Mouse (Mus musculus) cortical plate, adult 2 months (tissue): Measurements from ENCODE around the gene Ano7. TPM values are rescaled to one million over a fixed set of nuclear protein-coding genes. Genes with fewer than 3 reads are reported as not detected.
"Not testable (repeated sequence)": the region's sequence is repeated elsewhere in the genome, so short reads cannot be mapped to it uniquely, and the experiment has no call there.

Experiments
- H3K27ac ChIP-seq: fragments of 200-500 bp; 2 replicates; pipeline ENCODE4 v1.5.1; 2012; ENCODE audit warnings: low read length, control low read depth, inconsistent platforms; ENCODE audit not compliant: insufficient read depth
- H3K4me1 ChIP-seq: fragments of 200-500 bp; 2 replicates; pipeline ENCODE4 v1.6.1; 2011; ENCODE audit warnings: low read length; ENCODE audit not compliant: control insufficient read depth, insufficient read depth
- H3K4me3 ChIP-seq: fragments of 200-500 bp; 2 replicates; pipeline ENCODE4 v1.5.1; 2011; ENCODE audit warnings: mild to moderate bottlenecking, low read length, control low read depth; ENCODE audit not compliant: insufficient read depth
- CTCF ChIP-seq: fragments of 200-500 bp; IDR thresholded peaks from 2 replicates; pipeline ENCODE4 v1.5.1; 2011; ENCODE audit warnings: mild to moderate bottlenecking, control low read depth, low read length; ENCODE audit not compliant: insufficient read depth; ENCODE audit errors: extremely low read depth
- POLR2A ChIP-seq: fragments of 200-500 bp; IDR thresholded peaks from 2 replicates; pipeline ENCODE4 v1.6.1; 2011; ENCODE audit warnings: mild to moderate bottlenecking, low read length, control low read depth; ENCODE audit not compliant: insufficient read depth; ENCODE audit errors: extremely low read depth
- polyA plus RNA-seq: library from polyadenylated mRNA; depleted of rRNA; stranded (reverse); fragments of >200 nt; gene quantifications from 2 replicates; pipeline ENCODE4 v1.2.3, GENCODE M21; 2012; rRNA removed

The Ano7 gene
- polyA plus RNA-seq, 1 experiment: 0.65 TPM

DNA sequence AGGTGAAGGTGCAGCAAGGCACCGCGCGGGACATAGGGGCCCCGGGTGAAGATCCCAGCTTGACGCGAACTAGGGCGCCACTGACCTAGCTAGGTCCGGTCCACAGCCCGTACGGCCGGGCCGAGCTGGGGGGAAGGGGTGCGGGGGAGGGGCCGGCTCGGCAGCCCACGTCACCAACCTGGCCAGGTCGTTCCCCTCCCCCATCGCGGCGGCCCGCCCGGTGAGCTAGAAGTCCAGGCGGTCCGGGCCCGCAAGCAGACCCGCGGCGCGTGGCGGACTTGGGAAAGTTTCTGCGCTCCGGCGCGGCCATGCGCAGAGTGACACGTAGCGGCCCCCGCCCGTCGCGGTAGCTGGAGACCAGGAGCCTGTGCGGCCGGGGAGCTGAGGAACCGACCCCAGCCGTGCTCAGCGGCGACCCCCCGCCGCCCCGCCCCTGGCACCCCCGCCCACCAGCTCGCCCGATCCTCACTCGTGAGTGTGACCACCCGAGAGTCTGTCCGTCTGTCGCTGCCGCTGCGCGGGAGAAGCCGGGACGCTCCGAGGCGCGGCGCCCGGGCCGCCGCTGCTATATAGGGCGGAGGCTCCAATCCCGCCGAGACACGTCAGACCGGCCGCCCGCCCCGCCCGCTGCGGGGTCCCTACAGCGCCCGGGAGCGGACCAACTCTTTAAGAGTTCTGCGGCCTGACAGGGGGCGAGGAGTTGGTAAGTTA is 71.5 kb downstream of the Ano7 start:
- peak overlapping the region; percentile 81; the same call in 1 of the 2 replicates for H3K27ac ChIP-seq
- TF ChIP-seq CTCF (no peak), POLR2A (no peak)
- H3K4me3 ChIP-seq: peak overlapping the region; percentile 78
- H3K4me1 ChIP-seq: peaks cover 4% of the 10 kb centered on the region; the same call in 1 of the 2 replicates

- H3K4me3 ChIP-seq: peak overlapping the region; percentile 78
- peak overlapping the region; percentile 22 for H3K27ac ChIP-seq
- no peak for TF ChIP-seq POLR2A
- TF ChIP-seq CTCF: no peak
- H3K4me1 ChIP-seq: peaks cover 4% of the 10 kb centered on the region; the same call in 1 of the 2 replicates
Measured at GRCm38 (mm10) chr1:93445822-93446162, 72.1 kb downstream of the Ano7 start.

- H3K4me1 ChIP-seq, H3K4me3 ChIP-seq, H3K27ac ChIP-seq: not testable (repeated sequence)
Measured at GRCm38 (mm10) chr1:93450118-93450517, 76.4 kb downstream of the Ano7 start.

- Histone ChIP-seq H3K27ac (no peak overlapping the region), H3K4me1 (no peaks in the 10 kb centered on the region), H3K4me3 (no peak overlapping the region)
- no peak for TF ChIP-seq POLR2A
- TF ChIP-seq CTCF: no peak
Measured at GRCm38 (mm10) chr1:93453721-93454255, 80.1 kb downstream of the Ano7 start.

Other genes with a start within 250 kb of the Ano7 start
- gene Agxt, start 238.7 kb upstream of the Ano7 start, polyA plus RNA-seq: not detected in 2 replicates
- gene 2310007B03Rik, start 213.0 kb upstream of the Ano7 start, polyA plus RNA-seq: not detected in 2 replicates
- 0.15 and 0.29 TPM in 2 replicates for gene Crocc2, start 205.2 kb upstream of the Ano7 start, polyA plus RNA-seq
- gene Sned1, start 138.1 kb upstream of the Ano7 start, polyA plus RNA-seq: 6.3 and 7.1 TPM in 2 replicates
- 18.7 and 19.0 TPM in 2 replicates for gene Mterf4, start 68.0 kb upstream of the Ano7 start, polyA plus RNA-seq
- 27.3 and 30.4 TPM in 2 replicates for gene Ppp1r7, start 31.1 kb upstream of the Ano7 start, polyA plus RNA-seq
- 6.4 and 6.9 TPM in 2 replicates for gene Pask, start 30.4 kb upstream of the Ano7 start, polyA plus RNA-seq
- 92.1 and 93.3 TPM in 2 replicates for gene Hdlbp, start 104.9 kb downstream of the Ano7 start, polyA plus RNA-seq
- gene Farp2, start 138.1 kb downstream of the Ano7 start, polyA plus RNA-seq: 4.1 and 5.1 TPM in 2 replicates